Mouse (Mus musculus) lung, adult 2 months (tissue): Measurements from ENCODE around the gene Hmga2.

Source experiments
- CTCF ChIP-seq: fragments of 200-500 bp; IDR thresholded peaks from 2 replicates; pipeline ENCODE4 v1.5.1; 2011; ENCODE audit warnings: mild to moderate bottlenecking, low read length, control low read depth; ENCODE audit not compliant: insufficient read depth
- POLR2A ChIP-seq: fragments of 200-500 bp; IDR thresholded peaks from 2 replicates; pipeline ENCODE4 v1.6.1; 2011; ENCODE audit warnings: low read depth, mild to moderate bottlenecking, control low read depth, low read length, borderline replicate concordance; ENCODE audit errors: extremely low read depth

DNA sequence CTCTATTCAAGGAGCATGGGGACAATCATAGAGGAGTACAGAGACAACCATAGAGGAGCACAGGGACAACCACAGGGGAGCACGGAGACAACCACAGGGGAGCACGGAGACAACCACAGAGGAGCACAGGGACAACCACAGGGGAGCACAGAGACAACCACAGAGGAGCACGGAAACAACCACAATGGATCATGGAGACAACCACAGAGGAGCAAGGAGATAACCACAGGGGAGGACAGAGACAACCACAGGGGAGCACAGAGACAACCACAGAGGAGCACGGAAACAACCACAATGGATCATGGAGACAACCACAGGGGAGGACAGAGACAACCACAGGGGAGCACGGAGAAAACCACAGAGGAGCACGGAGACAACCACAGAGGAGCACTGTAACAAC lies 29.5 kb downstream of the Hmga2 start:
- TF ChIP-seq CTCF (no peak), POLR2A (no peak)
